Mouse (Mus musculus) neutrophil, adult 5-6 weeks (primary cell): Measurements from ENCODE around the gene Pafah2. TPM values are rescaled to one million over a fixed set of nuclear protein-coding genes. Genes with fewer than 3 reads are reported as not detected.

Experiments used
- ATAC-seq: fragments of 151-379, 151-347 bp; 2 replicates; pipeline ENCODE4 v1.8.0; 2017; ENCODE audit warnings: mild to moderate bottlenecking, moderate TSS enrichment; ENCODE audit not compliant: insufficient number of reproducible peaks, poor library complexity, low FRiP score, severe bottlenecking; ENCODE audit errors: extremely low read depth
- total RNA-seq: library from RNA; stranded (forward); fragments of 200-1000 nt; gene quantifications from 2 replicates; pipeline ENCODE4 v1.2.3, GENCODE M21; 2017

Pafah2 gene
- total RNA-seq, 1 experiment from 2014 or later: 0.12 TPM

- ATAC-seq: no peak
These were observed 6.6 kb downstream of the Pafah2 start for GRCm38 (mm10) chr4:134402571-134403262.

GRCm38 (mm10) chr4:134403721-134404120 lies 7.6 kb downstream of the Pafah2 start:
- ATAC-seq: no peak

- ATAC-seq: no peak
These were observed 13.2 kb downstream of the Pafah2 start for GRCm38 (mm10) chr4:134409286-134409685.

GRCm38 (mm10) chr4:134416177-134416576 lies 20.1 kb downstream of the Pafah2 start:
- ATAC-seq: no peak

GRCm38 (mm10) chr4:134416602-134417001 lies 20.5 kb downstream of the Pafah2 start:
- no peak for ATAC-seq

GRCm38 (mm10) chr4:134417111-134417510 lies 21.0 kb downstream of the Pafah2 start:
- ATAC-seq: no peak

GRCm38 (mm10) chr4:134421971-134422370 lies 25.9 kb downstream of the Pafah2 start:
- no peak for ATAC-seq

GRCm38 (mm10) chr4:134423949-134424348 lies 27.8 kb downstream of the Pafah2 start:
- no peak for ATAC-seq

- no peak for ATAC-seq
These were observed 29.0 kb downstream of the Pafah2 start for GRCm38 (mm10) chr4:134425088-134425487.

- ATAC-seq: no peak
These were observed 34.4 kb downstream of the Pafah2 start for GRCm38 (mm10) chr4:134430381-134431004.

GRCm38 (mm10) chr4:134432686-134433360 lies 36.7 kb downstream of the Pafah2 start:
- no peak for ATAC-seq

- ATAC-seq: no peak
These were observed 40.1 kb downstream of the Pafah2 start for GRCm38 (mm10) chr4:134436185-134436584.

- no peak for ATAC-seq
These were observed 40.5 kb downstream of the Pafah2 start for GRCm38 (mm10) chr4:134436659-134437058.

GRCm38 (mm10) chr4:134439119-134439518 lies 43.0 kb downstream of the Pafah2 start:
- no peak for ATAC-seq

- no peak for ATAC-seq
These were observed 43.8 kb downstream of the Pafah2 start for GRCm38 (mm10) chr4:134439919-134440318.

GRCm38 (mm10) chr4:134442216-134442615 lies 46.1 kb downstream of the Pafah2 start:
- no peak for ATAC-seq

- ATAC-seq: no peak
These were observed 47.5 kb downstream of the Pafah2 start for GRCm38 (mm10) chr4:134443589-134443988.

GRCm38 (mm10) chr4:134444949-134445348 lies 48.8 kb downstream of the Pafah2 start:
- ATAC-seq: no peak

GRCm38 (mm10) chr4:134445489-134445888 lies 49.4 kb downstream of the Pafah2 start:
- no peak for ATAC-seq

GRCm38 (mm10) chr4:134447966-134448365 lies 51.8 kb downstream of the Pafah2 start:
- no peak for ATAC-seq
